Mouse (Mus musculus) layer of hippocampus, adult 18-20 months (tissue): Measurements from ENCODE around the gene Col4a6. TPM values are rescaled to one million over a fixed set of nuclear protein-coding genes. Genes with fewer than 3 reads are reported as not detected.
A peak's percentile ranks its signal among the peaks of the same experiment; 100 is the strongest.

Source experiments
- DNase-seq, 2 experiments: peaks; one replicate each; pipeline ENCODE4 v3.0.0; 2022; ENCODE audit warnings: low spot score in 2 of 2
- total RNA-seq, 2 experiments: library from RNA; stranded (reverse); gene quantifications; 2 replicates each; pipeline ENCODE4 v1.2.3; 2021

Col4a6 gene
- total RNA-seq, 2 experiments from 2014 or later, result 0.42 to 0.71 TPM

DNA sequence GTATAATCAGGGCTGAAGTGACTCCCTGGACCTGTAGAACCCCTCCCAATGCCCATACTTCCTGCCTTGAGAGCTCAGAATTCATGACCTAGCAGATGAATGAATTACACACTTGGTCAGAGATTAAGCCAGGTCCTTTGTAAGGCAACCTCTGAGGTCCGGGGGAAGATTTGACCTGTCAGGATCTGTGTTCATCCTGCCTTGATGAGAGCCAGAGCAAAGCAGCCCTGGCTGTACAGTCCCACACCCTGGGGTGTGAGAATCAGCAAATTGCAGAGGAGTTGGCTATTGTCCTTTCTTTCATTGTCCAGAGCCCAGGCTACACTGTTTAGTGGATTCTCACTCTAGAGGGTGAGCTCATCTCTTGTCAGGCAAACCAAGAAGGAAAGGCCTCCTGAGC is 207.9 kb downstream of the Col4a6 start:
- DNase-seq, result no peak

DNA sequence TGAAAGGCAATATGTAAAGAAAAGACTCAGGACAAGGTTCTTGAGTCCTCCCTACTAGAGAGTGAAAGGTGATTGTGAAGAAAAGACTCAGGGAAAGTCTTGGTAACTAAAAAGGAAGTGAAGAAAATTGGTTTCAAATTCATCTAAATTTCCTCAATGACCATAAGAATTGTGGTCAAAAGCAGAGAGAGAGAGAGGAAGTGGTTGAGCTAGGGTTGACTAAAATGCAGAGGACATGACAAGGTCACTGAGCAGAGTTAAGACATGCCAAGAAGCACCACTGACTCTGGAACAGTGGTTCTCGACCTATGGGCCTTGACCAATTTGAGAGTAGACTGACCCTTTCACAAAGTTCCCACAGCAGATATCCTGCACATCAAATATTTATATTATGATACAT is 224.2 kb downstream of the Col4a6 start:
- DNase-seq, result no peak

DNA sequence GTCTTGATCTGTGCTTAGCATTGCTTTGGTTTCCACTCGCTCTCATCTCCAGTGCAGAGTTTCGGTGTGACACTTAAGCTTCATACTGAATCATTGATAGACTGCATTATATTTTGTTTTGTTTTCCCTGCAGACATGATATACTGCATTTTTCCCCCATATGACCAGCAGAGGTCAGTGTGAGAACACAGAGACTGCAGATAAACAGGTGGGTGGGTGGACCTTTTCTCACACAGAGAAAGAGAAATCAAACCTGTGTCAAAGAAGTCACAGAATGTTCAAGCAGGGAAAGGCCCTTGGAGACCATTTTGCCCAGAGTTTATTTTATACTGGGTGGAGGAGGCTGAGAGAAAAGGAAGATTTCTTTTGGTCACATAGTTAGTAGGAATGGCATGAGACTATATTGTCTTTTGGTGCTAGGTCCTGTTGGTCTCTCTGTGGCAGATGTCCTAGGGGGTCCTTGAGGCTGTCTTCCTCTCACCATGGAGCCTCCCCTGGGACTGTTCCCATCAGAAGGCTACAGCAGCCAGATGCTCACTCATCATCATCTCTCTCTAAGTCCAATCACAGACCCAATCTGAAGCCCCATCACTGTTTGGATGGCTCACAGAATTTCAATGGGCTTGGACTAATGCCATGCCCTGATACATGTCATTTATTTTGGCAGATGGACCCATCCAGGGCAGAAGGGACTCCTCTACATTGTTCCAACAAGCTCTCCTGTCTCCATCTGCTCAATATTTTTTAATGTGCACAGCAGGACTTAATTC is 237.1 kb downstream of the Col4a6 start:
- DNase-seq, result peak; percentile 1 to 31

DNA sequence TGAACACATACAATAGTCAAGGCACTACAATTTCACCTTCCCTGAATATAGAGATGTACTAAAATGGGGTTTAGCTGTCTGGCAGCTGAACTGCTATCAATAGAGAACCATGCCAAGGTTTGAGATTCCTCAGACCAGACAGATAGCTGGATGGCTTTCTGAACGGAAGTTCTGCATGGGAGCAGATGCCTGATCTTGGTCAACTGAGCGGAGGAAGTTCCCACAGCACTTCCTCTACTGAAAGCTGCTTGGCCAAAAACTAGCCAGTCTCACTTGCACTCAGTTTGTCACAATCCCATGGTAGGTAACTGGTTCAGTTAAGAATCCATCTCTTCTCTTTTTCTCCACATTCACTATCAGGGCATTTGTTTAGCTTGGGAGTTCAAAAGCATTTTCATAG is 245.7 kb downstream of the Col4a6 start:
- no peak for DNase-seq

DNA sequence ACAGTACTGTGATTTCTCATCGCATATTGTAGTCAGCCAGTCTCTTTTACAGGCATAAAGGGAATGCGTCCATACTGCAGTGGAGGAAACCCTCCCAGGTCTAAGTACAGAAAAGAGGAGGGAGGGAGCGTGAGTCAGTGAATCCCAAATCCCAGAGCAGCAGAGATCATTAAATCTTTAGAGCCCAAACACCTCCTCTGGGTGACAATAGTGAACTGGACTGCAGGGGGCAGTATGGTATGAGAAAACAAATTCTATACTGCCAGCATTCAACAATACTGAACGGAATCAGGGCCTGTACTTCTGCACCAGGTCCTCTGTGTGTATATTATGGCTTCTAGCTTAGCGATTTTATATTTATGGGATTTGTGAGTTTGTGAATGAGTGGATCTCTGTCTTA is 261.1 kb downstream of the Col4a6 start:
- DNase-seq, result peak; percentile 13 to 66

DNA sequence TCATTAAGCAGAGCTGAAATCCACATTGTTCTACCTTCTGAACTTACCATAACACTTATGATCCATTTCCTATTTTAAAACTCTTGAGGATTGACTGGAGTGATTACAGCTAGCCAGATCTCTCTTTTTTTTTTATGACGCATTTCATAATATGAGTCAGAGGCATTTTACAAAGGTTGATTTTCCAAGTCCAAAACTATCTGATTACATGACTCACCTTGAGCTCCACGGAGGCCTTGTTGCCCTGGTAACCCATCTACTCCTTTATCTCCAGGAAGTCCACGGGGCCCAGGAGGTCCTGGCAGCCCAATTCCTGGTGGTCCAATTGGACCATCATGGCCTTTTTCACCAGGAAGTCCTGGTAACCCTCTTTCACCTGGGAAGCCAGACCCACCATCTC is 274.9 kb downstream of the Col4a6 start:
- DNase-seq, result no peak

DNA sequence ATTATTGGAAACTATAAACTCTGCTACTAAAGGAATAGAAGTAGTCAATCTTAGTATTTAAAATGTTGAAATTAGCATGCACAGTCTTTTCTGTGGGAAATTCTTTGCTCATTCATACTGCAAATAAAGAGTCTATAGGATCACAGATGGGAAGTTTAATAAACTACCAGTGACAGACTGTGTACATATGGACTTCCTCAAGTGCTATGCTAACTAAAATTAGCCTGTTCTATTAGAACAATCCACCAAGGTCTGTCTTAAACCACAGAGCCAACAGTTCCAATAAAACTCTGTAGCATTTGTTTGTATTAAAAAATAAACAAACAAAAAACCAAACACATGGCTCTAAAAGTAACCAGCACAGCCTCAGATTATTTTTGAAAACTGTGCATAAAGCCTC is 278.8 kb downstream of the Col4a6 start:
- no peak for DNase-seq

DNA sequence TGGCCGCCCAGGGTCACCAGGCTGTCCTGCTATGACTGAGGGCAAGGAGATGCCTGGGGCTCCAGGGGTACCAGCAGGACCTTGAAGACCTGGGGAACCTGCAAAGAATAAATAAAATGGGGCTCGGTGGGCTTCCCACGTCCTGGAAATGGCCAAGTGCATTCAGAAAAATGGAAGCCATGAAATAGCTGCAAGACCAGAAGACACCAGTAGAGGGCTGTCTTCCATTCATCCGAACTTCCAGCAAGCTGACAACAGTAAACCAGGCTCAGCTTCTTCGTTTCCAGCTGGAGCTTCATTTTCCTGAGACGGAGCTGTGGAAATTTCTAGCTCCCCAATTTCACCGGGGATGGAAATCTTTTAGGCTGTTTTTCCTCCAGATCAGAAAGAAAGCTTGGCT is 298.5 kb downstream of the Col4a6 start:
- DNase-seq, result peak in 1 of 2 experiments; percentile 63

DNA sequence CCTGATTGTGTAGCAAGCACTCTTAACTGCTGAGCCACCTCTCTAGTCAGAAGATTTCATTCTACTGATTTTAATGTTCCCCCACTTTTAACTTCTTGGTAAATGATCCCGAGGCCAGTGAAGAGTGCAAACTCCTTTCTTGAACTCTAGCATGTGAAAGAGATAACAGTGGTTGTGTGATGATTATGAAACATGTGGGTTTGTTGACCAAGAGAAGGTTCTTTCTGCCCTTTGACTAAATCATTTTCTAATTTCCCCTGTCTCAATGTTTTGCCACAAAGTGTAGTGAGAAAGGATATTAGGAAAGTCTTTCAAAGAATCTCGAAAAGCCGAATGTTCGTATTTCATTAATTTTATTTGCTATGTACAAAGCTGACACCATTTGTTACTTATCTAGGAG is 308.8 kb downstream of the Col4a6 start:
- DNase-seq, result no peak

DNA sequence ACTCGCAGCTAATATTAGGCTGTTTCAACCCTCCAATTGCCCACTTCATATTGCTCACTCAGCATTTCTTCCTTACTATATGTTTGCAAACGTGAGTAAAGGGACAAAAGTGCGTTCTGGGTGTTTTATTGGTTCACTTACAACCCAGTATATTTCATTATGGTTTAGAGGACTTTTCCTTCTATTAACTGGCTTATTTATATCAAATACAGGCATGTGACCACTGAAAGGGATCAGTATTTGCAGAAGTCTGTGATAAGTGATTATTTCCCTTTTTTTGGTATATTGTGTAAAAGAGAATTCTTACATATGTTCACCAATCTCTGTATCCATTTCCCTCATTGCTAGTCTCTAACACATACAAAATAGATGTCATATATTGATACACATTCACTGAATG is 313.5 kb downstream of the Col4a6 start:
- DNase-seq, result no peak

DNA sequence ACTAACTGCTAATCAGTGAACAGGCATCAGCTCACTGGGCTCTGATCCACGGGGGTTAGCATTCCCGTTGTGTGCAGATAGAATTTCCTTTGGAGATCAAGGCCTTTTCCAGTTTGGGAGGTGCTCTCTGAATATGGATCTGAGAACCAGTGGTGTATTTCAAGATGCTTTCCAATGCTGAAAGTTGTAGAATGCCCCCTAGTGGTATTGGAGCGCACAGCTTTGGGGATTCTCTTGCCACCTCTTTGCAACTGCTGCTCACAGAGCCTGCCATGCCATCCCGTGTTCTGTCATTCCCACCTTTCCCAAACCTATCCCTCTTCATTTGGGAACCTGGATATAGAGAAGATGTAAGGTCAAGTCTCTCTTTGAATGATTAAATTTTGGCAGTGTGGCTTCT is 315.7 kb downstream of the Col4a6 start:
- DNase-seq, result peak in 1 of 2 experiments; percentile 10

DNA sequence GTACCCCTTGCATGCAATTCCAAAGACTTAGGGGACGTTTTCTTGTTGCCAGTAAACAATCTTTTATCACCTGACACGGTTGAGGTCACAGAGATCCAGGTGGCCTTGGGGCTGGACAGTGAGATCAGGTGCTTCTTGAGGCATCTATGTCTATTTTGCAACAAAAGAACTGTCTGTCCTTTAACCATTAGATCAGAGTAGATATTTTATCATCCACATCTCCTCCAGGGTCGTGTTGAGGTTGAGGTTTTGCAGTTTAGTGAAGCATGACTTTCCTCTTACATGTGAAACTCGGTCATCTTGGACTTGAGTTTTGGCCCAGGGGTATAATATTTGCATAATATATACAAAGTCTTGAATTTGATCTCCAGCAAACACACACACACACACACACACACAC is 316.2 kb downstream of the Col4a6 start:
- no peak for DNase-seq

DNA sequence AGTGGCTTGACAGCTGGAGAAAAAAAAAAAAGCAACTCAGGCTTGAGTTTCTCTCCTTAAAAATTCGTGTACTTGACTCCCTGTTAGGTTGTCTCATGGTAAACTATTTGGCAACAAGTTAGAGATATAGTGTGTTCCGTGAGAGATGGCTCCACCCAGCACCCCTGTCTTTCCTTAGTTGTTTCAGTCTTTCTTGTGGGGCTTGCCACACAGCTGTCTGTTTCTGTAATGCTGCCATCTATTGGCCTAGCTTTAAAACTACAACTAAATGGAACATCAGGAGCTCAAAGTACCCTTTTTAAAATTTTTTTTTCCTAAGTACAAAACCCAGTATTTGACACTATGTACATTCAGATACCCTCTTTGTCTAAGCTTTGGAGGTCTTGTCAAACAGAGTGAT is 317.2 kb downstream of the Col4a6 start:
- DNase-seq, result no peak

DNA sequence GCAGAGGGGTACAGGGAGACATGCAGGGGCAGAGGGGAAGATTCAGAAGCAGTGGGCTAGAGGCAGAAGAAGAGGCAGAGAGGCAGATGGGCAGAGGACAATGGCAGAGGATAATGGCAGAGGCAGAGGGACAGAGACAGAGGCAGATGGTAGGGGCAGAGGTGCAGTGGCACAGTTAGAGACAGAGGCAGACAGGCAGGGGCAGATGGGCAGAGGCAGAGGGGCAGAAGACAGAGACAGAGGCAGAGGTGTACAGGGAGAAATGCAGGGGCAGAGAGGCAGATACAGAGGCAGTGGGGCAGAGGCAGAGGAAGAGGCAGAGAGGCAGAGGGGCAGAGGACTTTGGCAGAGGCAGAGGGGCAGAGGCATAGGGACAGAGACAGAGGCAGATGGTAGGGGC is 322.7 kb downstream of the Col4a6 start:
- DNase-seq, result no peak

DNA sequence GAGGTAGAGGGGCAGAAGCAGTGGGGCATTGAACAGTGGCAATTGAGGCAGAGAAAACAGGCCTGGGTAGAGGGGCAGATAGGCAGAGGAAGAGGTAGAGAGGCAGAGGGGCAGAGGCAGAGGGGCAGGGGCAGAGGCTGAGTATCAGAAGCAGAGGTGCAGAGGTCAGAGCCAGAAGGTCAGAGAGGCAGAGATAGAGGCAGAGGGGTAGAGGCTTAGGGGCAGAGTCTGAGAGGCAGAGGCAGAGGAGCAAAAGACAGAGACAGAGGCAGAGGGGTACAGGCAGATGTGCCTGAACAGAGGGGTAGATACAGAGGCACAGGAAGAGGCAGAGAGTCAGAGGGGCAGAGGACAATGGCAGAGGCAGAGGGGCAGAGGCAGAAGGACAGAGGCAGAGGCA is 323.6 kb downstream of the Col4a6 start:
- no peak for DNase-seq

DNA sequence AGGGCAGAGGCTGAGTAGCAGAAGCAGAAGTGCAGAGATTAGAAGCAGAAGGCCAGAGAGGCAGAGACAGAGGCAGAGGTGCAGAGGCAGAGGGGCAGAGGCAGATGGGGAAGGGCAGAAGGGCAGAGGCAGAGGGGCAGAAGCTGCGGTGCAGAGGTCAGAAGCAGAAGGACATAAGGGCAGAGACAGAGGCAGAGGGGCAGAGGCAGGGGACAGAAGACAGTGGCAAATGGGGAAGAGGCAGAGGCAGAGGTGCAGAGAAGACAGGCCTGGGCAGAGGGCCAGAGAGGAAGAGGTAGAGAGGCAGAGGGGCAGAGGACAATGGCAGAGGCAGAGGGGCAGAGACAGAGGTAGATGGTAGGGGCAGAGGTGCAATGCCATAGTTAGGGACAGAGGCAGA is 324.2 kb downstream of the Col4a6 start:
- DNase-seq, result no peak

Other genes starting within 250 kb of the Col4a6 start
- 1 to 10 TPM; 1.9 to 2.1 TPM for gene Col4a5, start 1.3 kb upstream of the Col4a6 start, total RNA-seq